Mouse (Mus musculus): Measurements from ENCODE around the gene Mpig6b. TPM values are rescaled to one million over a fixed set of nuclear protein-coding genes. Genes with fewer than 3 reads are reported as not detected.

The Mpig6b gene
- polyA plus RNA-seq, 1 experiment, result 0.25 TPM

DNA sequence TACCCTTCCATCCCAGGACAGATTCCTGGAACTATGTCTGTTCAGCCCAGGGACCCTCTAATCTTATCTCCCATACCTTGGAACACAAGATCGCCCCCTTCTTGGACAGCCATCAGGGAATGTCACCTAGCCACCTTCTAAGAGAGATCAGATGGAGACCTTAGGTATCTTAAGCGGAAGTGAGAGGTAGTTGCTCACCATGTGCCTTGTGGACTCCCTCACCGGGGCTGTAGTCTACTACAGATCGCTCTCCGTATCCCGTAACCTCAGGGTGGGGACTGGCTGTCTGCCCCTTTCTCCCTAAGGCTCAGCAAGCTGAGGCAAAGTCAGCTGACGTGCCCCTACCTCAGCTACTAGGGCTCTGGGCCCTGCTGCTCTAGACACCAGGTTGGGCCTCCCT is 38.1 kb upstream of the Mpig6b start:
- Histone ChIP-seq H3K4me3 (replicated peaks; ENCODE audit: insufficient read depth, low read depth, low read length) (no peak overlapping the region), H3K4me1 (ENCODE audit: control insufficient read depth, insufficient read depth, low read length) (peaks cover 63% of the 10 kb centered on the region), H3K27ac (ENCODE audit: insufficient read depth, low read length) (no peak overlapping the region), H3K27me3 (ENCODE audit: control insufficient read depth, insufficient read depth, low read length) (no peaks in the 10 kb centered on the region)
- DNase-seq, result no peak
- TF ChIP-seq CTCF (IDR thresholded peaks at IDR 0.05; ENCODE audit: borderline replicate concordance, insufficient read depth, low read depth, low read length) (no peak), POLR2A (IDR thresholded peaks at IDR 0.05; ENCODE audit: borderline replicate concordance, insufficient read depth, low read length) (no peak)
- 84% methylated on average over 7 of the region's 7 CpGs for WGBS

DNA sequence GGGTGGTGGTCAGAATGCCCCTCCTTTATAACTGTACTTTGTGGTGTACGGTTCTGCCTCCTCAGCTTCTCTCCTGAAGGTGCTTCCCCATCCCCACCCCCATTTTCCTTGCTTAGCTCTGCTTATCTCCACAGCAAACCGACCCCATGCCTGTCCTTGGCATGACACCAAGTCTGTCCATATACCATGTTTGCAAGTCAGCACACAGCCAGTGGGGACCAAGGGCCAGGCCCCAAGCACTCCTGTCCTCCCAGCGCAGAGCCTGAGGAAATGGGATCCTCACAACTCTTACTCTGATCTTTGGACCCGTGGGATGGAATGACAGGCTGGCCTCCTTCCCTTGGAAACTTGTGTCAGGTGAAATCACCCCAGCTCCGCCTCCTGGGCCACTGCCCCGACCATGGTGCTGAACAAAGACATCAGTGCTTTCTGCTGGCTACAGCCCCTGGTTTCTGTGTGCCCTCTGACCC is 37.3 kb upstream of the Mpig6b start:
- 35% methylated on average over 6 of the region's 6 CpGs for WGBS
- Histone ChIP-seq H3K4me1 (ENCODE audit: control insufficient read depth, insufficient read depth, low read length) (peaks cover 68% of the 10 kb centered on the region), H3K4me3 (replicated peaks; ENCODE audit: insufficient read depth, low read depth, low read length) (no peak overlapping the region), H3K27ac (ENCODE audit: insufficient read depth, low read length) (no peak overlapping the region), H3K27me3 (ENCODE audit: control insufficient read depth, insufficient read depth, low read length) (no peaks in the 10 kb centered on the region)
- DNase-seq, result no peak
- no peak for TF ChIP-seq CTCF (IDR thresholded peaks at IDR 0.05; ENCODE audit: borderline replicate concordance, insufficient read depth, low read depth, low read length)
- TF ChIP-seq POLR2A (IDR thresholded peaks at IDR 0.05; ENCODE audit: borderline replicate concordance, insufficient read depth, low read length), result no peak

DNA sequence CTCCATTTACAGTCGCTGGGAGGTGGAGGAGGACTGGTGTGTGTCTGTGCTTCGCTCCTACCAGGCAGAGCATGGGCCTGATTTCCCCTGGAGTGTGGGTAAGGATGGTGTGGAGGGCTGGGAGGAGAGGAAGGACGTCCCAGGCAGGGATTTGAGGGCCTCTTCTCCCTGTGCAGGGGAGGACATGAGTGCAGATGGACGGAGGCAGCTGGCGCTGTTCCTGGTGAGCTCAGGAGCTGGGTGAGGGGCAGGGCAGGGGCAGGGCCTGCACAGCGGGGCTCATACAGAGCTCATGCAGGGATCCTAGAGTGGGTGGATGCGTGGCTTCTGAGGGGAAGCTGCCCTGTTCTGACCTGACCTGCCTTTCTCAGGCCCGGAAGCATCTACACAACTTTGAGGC is 36.3 kb upstream of the Mpig6b start:
- Histone ChIP-seq H3K4me3 (replicated peaks; ENCODE audit: insufficient read depth, low read depth, low read length) (no peak overlapping the region), H3K27ac (ENCODE audit: insufficient read depth, low read length) (peak overlapping the region; percentile 29), H3K27me3 (ENCODE audit: control insufficient read depth, insufficient read depth, low read length) (no peaks in the 10 kb centered on the region), H3K4me1 (ENCODE audit: control insufficient read depth, insufficient read depth, low read length) (peaks cover 71% of the 10 kb centered on the region)
- TF ChIP-seq POLR2A (IDR thresholded peaks at IDR 0.05; ENCODE audit: borderline replicate concordance, insufficient read depth, low read length) (no peak), CTCF (IDR thresholded peaks at IDR 0.05; ENCODE audit: borderline replicate concordance, insufficient read depth, low read depth, low read length) (no peak)
- peak in 1 of 2 experiments; percentile 55 for DNase-seq
- WGBS, result 18% methylated on average over 8 of the region's 8 CpGs

DNA sequence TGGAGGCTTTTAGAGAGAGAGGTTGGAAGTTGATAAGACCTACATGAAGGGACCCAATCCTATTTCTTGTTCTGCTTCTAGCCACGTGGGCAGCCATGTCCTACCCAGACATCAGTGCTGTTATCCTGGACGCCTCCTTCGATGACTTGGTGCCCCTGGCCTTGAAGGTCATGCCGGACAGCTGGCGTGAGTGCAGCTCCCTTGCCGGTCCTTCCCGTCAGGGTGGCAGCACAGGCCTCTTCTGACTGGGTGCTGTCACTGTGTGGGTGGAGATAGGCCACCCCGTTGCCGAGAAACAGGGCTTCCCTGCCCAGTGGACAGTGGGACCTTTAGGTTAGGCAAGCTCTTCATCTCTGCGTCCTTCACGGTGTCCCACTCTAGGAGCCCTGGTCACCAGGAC is 35.2 kb upstream of the Mpig6b start:
- Histone ChIP-seq H3K4me3 (replicated peaks; ENCODE audit: insufficient read depth, low read depth, low read length) (no peak overlapping the region), H3K27ac (ENCODE audit: insufficient read depth, low read length) (peak overlapping the region; percentile 29), H3K4me1 (ENCODE audit: control insufficient read depth, insufficient read depth, low read length) (peaks cover 80% of the 10 kb centered on the region), H3K27me3 (ENCODE audit: control insufficient read depth, insufficient read depth, low read length) (no peaks in the 10 kb centered on the region)
- TF ChIP-seq POLR2A (IDR thresholded peaks at IDR 0.05; ENCODE audit: borderline replicate concordance, insufficient read depth, low read length) (no peak), CTCF (IDR thresholded peaks at IDR 0.05; ENCODE audit: borderline replicate concordance, insufficient read depth, low read depth, low read length) (no peak)
- DNase-seq, result no peak
- WGBS, result 30% methylated on average over 11 of the region's 11 CpGs

DNA sequence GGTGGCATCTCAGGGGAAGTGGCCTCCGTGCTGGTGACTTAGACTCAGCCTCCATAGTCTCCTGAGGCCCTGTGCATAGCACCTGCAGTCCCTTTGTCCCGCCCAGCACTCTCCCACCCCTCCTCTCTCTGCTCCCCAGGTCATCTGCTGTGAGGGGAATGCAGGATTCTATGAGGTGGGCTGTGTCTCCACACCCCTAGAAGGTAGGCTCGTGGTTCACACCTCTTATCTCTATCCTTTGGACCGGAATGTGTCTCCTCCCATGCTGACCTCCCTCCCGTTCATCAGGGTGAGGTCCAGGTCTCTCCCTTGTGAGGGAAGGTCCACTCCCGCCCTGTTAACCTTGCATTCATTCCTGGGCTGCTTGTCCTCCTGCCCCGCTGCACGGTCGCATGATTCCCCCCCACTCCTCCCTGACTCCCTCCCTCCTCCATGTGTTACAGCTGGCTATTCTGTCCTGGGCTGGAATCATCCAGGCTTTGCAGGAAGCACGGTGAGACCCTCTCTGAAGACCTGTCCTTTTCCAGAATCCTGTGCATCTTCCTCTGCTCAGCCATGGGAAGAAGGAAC is 34.3 kb upstream of the Mpig6b start:
- H3K4me1 ChIP-seq (ENCODE audit: control insufficient read depth, insufficient read depth, low read length), result peaks cover 78% of the 10 kb centered on the region
- no peak overlapping the region for H3K4me3 ChIP-seq (replicated peaks; ENCODE audit: insufficient read depth, low read depth, low read length)
- no peak for DNase-seq
- no peak for TF ChIP-seq CTCF (IDR thresholded peaks at IDR 0.05; ENCODE audit: borderline replicate concordance, insufficient read depth, low read depth, low read length)
- no peak for TF ChIP-seq POLR2A (IDR thresholded peaks at IDR 0.05; ENCODE audit: borderline replicate concordance, insufficient read depth, low read length)
- no peak overlapping the region for H3K27ac ChIP-seq (ENCODE audit: insufficient read depth, low read length)
- 46% methylated on average over 10 of the region's 10 CpGs for WGBS
- no peaks in the 10 kb centered on the region for H3K27me3 ChIP-seq (ENCODE audit: control insufficient read depth, insufficient read depth, low read length)

DNA sequence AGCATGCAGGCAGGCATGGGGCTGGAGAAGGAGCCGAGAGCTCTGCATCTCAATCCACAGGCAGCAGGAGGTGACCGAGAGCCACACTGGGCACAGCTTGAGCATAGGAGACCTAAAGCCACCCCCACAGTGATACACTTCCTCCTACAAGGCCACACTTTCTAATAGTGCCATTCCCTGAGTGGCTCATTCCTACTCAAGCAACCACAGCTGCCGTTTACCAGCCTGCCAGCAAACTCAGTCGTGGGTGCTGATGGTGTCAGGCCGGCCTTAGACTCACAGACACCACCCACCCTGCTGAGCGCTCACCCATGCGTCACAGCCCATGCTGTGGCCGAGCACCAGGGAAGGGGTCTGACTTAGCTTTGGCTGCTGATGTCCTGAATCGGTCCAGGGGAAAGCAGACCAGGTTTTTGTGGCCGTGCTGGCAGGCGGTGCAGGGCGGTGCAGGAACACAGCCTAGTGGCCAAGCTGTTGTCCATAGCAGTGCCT is 31.2 kb upstream of the Mpig6b start:
- TF ChIP-seq CTCF (IDR thresholded peaks at IDR 0.05; ENCODE audit: borderline replicate concordance, insufficient read depth, low read depth, low read length), result 0 out of 2 replicates have a peak, but pooled peaks have one; percentile 41
- TF ChIP-seq POLR2A (IDR thresholded peaks at IDR 0.05; ENCODE audit: borderline replicate concordance, insufficient read depth, low read length), result no peak
- Histone ChIP-seq H3K4me1 (ENCODE audit: control insufficient read depth, insufficient read depth, low read length) (peaks cover 76% of the 10 kb centered on the region), H3K27ac (ENCODE audit: insufficient read depth, low read length) (peak overlapping the region; percentile 86), H3K27me3 (ENCODE audit: control insufficient read depth, insufficient read depth, low read length) (no peaks in the 10 kb centered on the region), H3K4me3 (replicated peaks; ENCODE audit: insufficient read depth, low read depth, low read length) (no peak overlapping the region)
- DNase-seq, result peak; percentile 72 to 78
- WGBS, result 13% methylated on average over 12 of the region's 12 CpGs

DNA sequence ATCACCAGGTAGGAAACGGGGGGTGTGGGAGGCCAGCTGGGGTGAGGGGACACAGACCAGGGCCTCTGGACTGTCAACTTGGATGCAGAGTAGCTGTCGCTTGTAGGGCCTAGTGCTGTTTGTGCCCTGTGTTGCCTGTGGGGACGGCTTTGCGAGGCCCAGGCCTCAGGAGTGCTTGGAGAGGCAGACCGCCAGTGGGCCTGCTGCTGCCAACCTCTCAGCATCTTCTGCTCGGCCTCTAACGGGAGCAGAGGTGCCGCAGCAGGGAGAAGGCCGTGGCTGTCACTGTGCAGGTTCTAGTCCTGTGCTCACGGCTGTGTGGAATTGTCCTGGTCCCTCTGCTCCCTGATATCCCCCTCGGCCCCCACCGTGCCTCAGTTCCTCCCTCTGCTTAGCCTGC is 30.6 kb upstream of the Mpig6b start:
- no peak for TF ChIP-seq CTCF (IDR thresholded peaks at IDR 0.05; ENCODE audit: borderline replicate concordance, insufficient read depth, low read depth, low read length)
- no peak for TF ChIP-seq POLR2A (IDR thresholded peaks at IDR 0.05; ENCODE audit: borderline replicate concordance, insufficient read depth, low read length)
- 20% methylated on average over 12 of the region's 12 CpGs for WGBS
- Histone ChIP-seq H3K27ac (ENCODE audit: insufficient read depth, low read length) (peak overlapping the region; percentile 86), H3K27me3 (ENCODE audit: control insufficient read depth, insufficient read depth, low read length) (no peaks in the 10 kb centered on the region), H3K4me1 (ENCODE audit: control insufficient read depth, insufficient read depth, low read length) (peaks cover 76% of the 10 kb centered on the region), H3K4me3 (replicated peaks; ENCODE audit: insufficient read depth, low read depth, low read length) (no peak overlapping the region)
- peak; percentile 59 to 67 for DNase-seq

Measured in cerebellum, adult 2 months (tissue).